9 mouse cellular contexts compared by ENCODE assay signal in the genomic region with DNA sequence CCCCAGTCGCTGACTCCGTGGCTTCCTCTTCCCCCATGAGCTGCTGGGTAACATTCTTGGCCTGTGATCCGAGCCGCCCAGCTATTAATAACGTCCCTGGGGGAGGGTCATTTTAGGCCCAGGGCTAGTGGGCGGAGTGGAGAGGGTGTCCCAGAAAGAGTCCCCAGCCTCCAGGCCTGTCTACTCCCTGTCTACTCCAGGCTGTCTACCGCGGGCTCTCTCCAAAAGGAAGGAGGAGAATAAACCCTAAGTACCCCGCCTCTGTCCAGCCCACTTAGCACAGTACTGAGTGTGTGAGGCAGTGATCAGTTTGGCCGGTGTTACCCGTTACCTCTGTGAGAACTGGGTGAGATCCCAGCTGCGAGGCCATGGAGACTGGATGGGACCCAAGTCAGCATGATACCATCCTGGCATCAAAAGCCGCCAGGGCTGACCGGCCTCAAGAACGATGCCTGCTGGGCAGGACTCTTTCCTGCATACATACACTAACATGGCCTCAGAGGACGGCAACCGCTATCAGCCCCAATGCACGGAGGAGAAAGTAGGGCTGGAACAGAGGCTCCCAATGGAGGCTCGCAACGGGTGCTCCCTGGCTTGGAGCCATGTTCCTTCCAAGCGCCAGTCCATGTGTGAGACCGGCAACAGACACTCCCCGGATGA.
DNase-seq lines count a peak whose midpoint lies in the region; ATAC-seq and TF ChIP-seq lines count a peak whose summit lies in the region.
"Had no signal": no experiment of that assay in that cellular context is flagged by ENCODE, and none has a peak within 500 bp of the region (broad histone marks: within the 10 kb centered on the region; RNA-seq: fewer than 3 reads in every experiment).

No protein-coding gene starts in this region.

- no peak overlapping the region for H3K4me2 ChIP-seq in hindbrain, embryonic 15.5 days
- H3K4me2 ChIP-seq in kidney, embryonic 16.5 days (replicated peaks; ENCODE audit: low read depth, low read length): no peak overlapping the region
- peak overlapping the region; percentile 38 for H3K4me2 ChIP-seq in myocyte (ENCODE audit: low read depth)

- no peak for DNase-seq in hindbrain, embryonic 10.5 days (ENCODE audit: low spot score)
- DNase-seq in brain, adult 2 months (ENCODE audit: low read depth, low spot score): peak; percentile 38
- DNase-seq in heart, adult 11 months: peak; percentile 99
- no peak for DNase-seq in frontal cortex, postnatal 10 days (ENCODE audit: low spot score in 2 of 2)
- DNase-seq in embryo, embryonic 11 days: no peak

- no peaks in the 10 kb centered on the region for H3K27me3 ChIP-seq in hindbrain, embryonic 15.5 days
- H3K27me3 ChIP-seq in hindbrain, embryonic 10.5 days (ENCODE audit: insufficient read depth, poor library complexity, severe bottlenecking): no peaks in the 10 kb centered on the region
- H3K27me3 ChIP-seq in kidney, embryonic 16.5 days (ENCODE audit: insufficient read depth, low read length): no peaks in the 10 kb centered on the region
- no peaks in the 10 kb centered on the region for H3K27me3 ChIP-seq in myocyte (ENCODE audit: control insufficient read depth, insufficient read depth, insufficient read length)
- H3K27me3 ChIP-seq: Patski had no signal

- H3K9me3 ChIP-seq in hindbrain, embryonic 15.5 days: no peaks in the 10 kb centered on the region
- H3K9me3 ChIP-seq in hindbrain, embryonic 10.5 days: no peaks in the 10 kb centered on the region
- no peaks in the 10 kb centered on the region for H3K9me3 ChIP-seq in kidney, embryonic 16.5 days (ENCODE audit: low read length)

- WGBS in hindbrain, embryonic 15.5 days: 68% methylated on average over 23 of the region's 23 CpGs
- WGBS in hindbrain, embryonic 10.5 days: 84% methylated on average over 23 of the region's 23 CpGs
- WGBS in kidney, embryonic 16.5 days: 62% methylated on average over 23 of the region's 23 CpGs

- peaks cover 18% of the 10 kb centered on the region; the same call in 1 of the 2 replicates for H3K4me1 ChIP-seq in hindbrain, embryonic 15.5 days (replicated peaks)
- 0 out of 2 replicates have a peak, but pooled peaks cover 7% of the 10 kb centered on the region for H3K4me1 ChIP-seq in hindbrain, embryonic 10.5 days (replicated peaks)
- H3K4me1 ChIP-seq in kidney, embryonic 16.5 days (ENCODE audit: insufficient read depth, low read length): peaks cover 8% of the 10 kb centered on the region; the same call in 1 of the 2 replicates

- no peak overlapping the region for H3ac ChIP-seq in myocyte (ENCODE audit: control insufficient read depth, insufficient read length)

- no peak overlapping the region for H3K4me3 ChIP-seq in hindbrain, embryonic 15.5 days
- H3K4me3 ChIP-seq in hindbrain, embryonic 10.5 days: no peak overlapping the region
- H3K4me3 ChIP-seq in kidney, embryonic 16.5 days (ENCODE audit: low read length): no peak overlapping the region
- no peak overlapping the region for H3K4me3 ChIP-seq in myocyte

- peak overlapping the region; percentile 35; the same call in 1 of the 2 replicates for H3K27ac ChIP-seq in hindbrain, embryonic 15.5 days (replicated peaks)
- no peak overlapping the region for H3K27ac ChIP-seq in hindbrain, embryonic 10.5 days
- H3K27ac ChIP-seq in kidney, embryonic 16.5 days (ENCODE audit: low read length): peak overlapping the region; percentile 7; the same call in 1 of the 2 replicates

- no peak for TF ChIP-seq POLR2A in myocyte (IDR thresholded peaks at IDR 0.05; ENCODE audit: insufficient read length, low read depth)

- H3K36me3 ChIP-seq in hindbrain, embryonic 15.5 days: peaks cover 32% of the 10 kb centered on the region
- peaks cover 100% of the 10 kb centered on the region for H3K36me3 ChIP-seq in hindbrain, embryonic 10.5 days
- peaks cover 47% of the 10 kb centered on the region for H3K36me3 ChIP-seq in kidney, embryonic 16.5 days (ENCODE audit: insufficient read depth, low read length)
- peaks cover 7% of the 10 kb centered on the region for H3K36me3 ChIP-seq in myocyte (ENCODE audit: control insufficient read depth, insufficient read depth)

- H3K79me2 ChIP-seq in myocyte (ENCODE audit: control insufficient read depth, insufficient read depth): no peaks in the 10 kb centered on the region

- no peak overlapping the region for H3K9ac ChIP-seq in hindbrain, embryonic 15.5 days
- H3K9ac ChIP-seq in kidney, embryonic 16.5 days (replicated peaks; ENCODE audit: low read length): no peak overlapping the region

- ATAC-seq in hindbrain, embryonic 15.5 days (ENCODE audit: low FRiP score, low read depth): peak; percentile 50; the same call in 1 of the 2 replicates
- ATAC-seq in kidney, embryonic 16.5 days (ENCODE audit: low FRiP score, low TSS enrichment): peak; percentile 51
- ATAC-seq: Patski had no signal

TF ChIP-seq in myocyte, 11 proteins besides CTCF, POLR2A, EP300 and RAD21:
- TF ChIP-seq USF1 (IDR thresholded peaks at IDR 0.05; ENCODE audit: low read depth): no peak
- no peak for TF ChIP-seq REST (IDR thresholded peaks at IDR 0.05; ENCODE audit: insufficient read depth, insufficient read length)
- TF ChIP-seq TCF3 (IDR thresholded peaks at IDR 0.05; ENCODE audit: insufficient read length, low read depth): no peak
- no peak for TF ChIP-seq SRF (IDR thresholded peaks at IDR 0.05; ENCODE audit: control insufficient read depth, insufficient read length, low read depth)
- no peak for TF ChIP-seq CEBPB (IDR thresholded peaks at IDR 0.05; ENCODE audit: insufficient read depth, poor library complexity, severe bottlenecking)
- no peak for TF ChIP-seq TCF12 (IDR thresholded peaks at IDR 0.05; ENCODE audit: insufficient read depth, poor library complexity, severe bottlenecking)
- no peak for TF ChIP-seq POLR2AphosphoS2 (IDR thresholded peaks at IDR 0.05; ENCODE audit: insufficient read length, low read depth)
- no peak for TF ChIP-seq MYOD1 (IDR thresholded peaks at IDR 0.05; ENCODE audit: control insufficient read depth in 1 of 3, insufficient read length in 2 of 3, low read depth in 2 of 3)

Comparison
In these comparisons a context has a peak if more than half of its experiments do, and no peak if none do; other contexts are left out.
1. DNase-seq: peak in brain, adult 2 months (single experiment) and heart, adult 11 months (single experiment); none in hindbrain, embryonic 10.5 days (single experiment), frontal cortex, postnatal 10 days (0 of 2) and embryo, embryonic 11 days (single experiment).